Comparison of ENCODE assay signal across 17 mouse cellular contexts in the genomic region with DNA sequence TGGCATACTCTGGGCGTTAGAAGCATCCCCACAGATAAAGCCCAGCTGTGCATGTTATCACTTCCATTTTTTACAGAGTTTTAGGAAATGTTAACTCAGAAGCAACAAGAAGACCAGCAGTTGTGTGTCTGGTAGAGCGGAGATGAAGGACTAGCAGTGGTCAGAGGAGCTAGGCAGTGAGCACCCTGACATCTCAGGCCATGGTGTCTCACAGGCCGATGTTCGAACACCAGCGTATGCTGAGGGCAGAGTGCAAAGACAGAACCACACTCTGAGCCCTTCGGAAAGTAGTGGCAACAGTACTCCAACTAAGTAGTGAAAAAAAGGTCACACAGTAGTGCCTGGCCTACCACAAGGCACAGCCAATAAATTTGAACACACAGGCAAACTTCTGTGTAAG. TPM values are rescaled to one million over a fixed set of nuclear protein-coding genes. Genes with fewer than 3 reads are reported as not detected.
"Had no signal": no experiment of that assay in that cellular context is flagged by ENCODE, and none has a peak within 500 bp of the region (broad histone marks: within the 10 kb centered on the region; RNA-seq: fewer than 3 reads in every experiment).

No protein-coding gene starts in this region.

- H3K9ac ChIP-seq: liver, embryonic 12.5 days; lung, embryonic 15.5 days; midbrain, embryonic 13.5 days; stomach, embryonic 15.5 days had no signal

- H3K27ac ChIP-seq: layer of hippocampus, adult 2 months; liver, embryonic 12.5 days; lung, embryonic 15.5 days; midbrain, embryonic 13.5 days; stomach, embryonic 15.5 days had no signal

- H3K27me3 ChIP-seq: lung, embryonic 15.5 days; midbrain, embryonic 13.5 days; stomach, embryonic 15.5 days had no signal

- DNase-seq: kidney, postnatal 10 days; kidney, postnatal 4 days; right cerebral cortex, postnatal 14 days; thymus, postnatal 4 days had no signal

- H3K4me3 ChIP-seq: layer of hippocampus, adult 2 months; liver, embryonic 12.5 days; lung, embryonic 15.5 days; midbrain, embryonic 13.5 days; stomach, embryonic 15.5 days had no signal

- H3K36me3 ChIP-seq: liver, embryonic 12.5 days; lung, embryonic 15.5 days; midbrain, embryonic 13.5 days; stomach, embryonic 15.5 days had no signal

- ATAC-seq: liver, embryonic 12.5 days; midbrain, embryonic 13.5 days had no signal

- H3K4me1 ChIP-seq: liver, embryonic 12.5 days; stomach, embryonic 15.5 days had no signal

- H3K9me3 ChIP-seq: liver, embryonic 12.5 days; lung, embryonic 15.5 days; midbrain, embryonic 13.5 days; stomach, embryonic 15.5 days had no signal

- H3K4me2 ChIP-seq: liver, embryonic 12.5 days; lung, embryonic 15.5 days; midbrain, embryonic 13.5 days; stomach, embryonic 15.5 days had no signal

RNA-seq across cellular contexts. Expression of gene Actrt2, which starts 32.8 kb away (rescaled TPM):
- total RNA-seq: layer of hippocampus, adult 2 months; layer of hippocampus, postnatal 10 days; left cerebral cortex, postnatal 36 days; midbrain, postnatal 0 days had no signal
- polyA plus RNA-seq: kidney, embryonic 14.5 days; limb, embryonic 14.5 days; liver, embryonic 12.5 days; liver, embryonic 16.5 days; lung, embryonic 15.5 days; midbrain, embryonic 13.5 days; midbrain, postnatal 0 days; neural tube, embryonic 14.5 days; spleen, adult 2 months; stomach, embryonic 15.5 days had no signal
